Mouse (Mus musculus) brain, embryonic 14.5 days (tissue): ENCODE data around the gene Ccer2.

Source experiments
- CTCF ChIP-seq: fragments of 200-500 bp; IDR thresholded peaks from 2 replicates; pipeline ENCODE4 v1.5.1; 2012; ENCODE audit warnings: inconsistent platforms, mild to moderate bottlenecking, moderate library complexity, borderline replicate concordance; ENCODE audit not compliant: insufficient read depth, insufficient read length; ENCODE audit errors: extremely low read depth
- POLR2A ChIP-seq: fragments of 200-500 bp; IDR thresholded peaks from 2 replicates; pipeline ENCODE4 v1.6.1; 2012; ENCODE audit warnings: mild to moderate bottlenecking, inconsistent platforms, borderline replicate concordance; ENCODE audit not compliant: poor library complexity, insufficient read depth, insufficient read length, severe bottlenecking; ENCODE audit errors: extremely low read depth

GRCm38 (mm10) chr7:28785161-28785560 is 29.2 kb downstream of the Ccer2 start:
- TF ChIP-seq POLR2A, result no peak
- no peak for TF ChIP-seq CTCF
